Mouse (Mus musculus): Measurements from ENCODE around the gene Olfr32. TPM values are rescaled to one million over a fixed set of nuclear protein-coding genes. Genes with fewer than 3 reads are reported as not detected.
"Not testable (repeated sequence)": the region's sequence is repeated elsewhere in the genome, so short reads cannot be mapped to it uniquely, and the experiment has no call there.

The Olfr32 gene
- polyA plus RNA-seq (2012; ENCODE audit: insufficient read depth, insufficient read length, missing spikeins): not detected in 2 replicates

DNA sequence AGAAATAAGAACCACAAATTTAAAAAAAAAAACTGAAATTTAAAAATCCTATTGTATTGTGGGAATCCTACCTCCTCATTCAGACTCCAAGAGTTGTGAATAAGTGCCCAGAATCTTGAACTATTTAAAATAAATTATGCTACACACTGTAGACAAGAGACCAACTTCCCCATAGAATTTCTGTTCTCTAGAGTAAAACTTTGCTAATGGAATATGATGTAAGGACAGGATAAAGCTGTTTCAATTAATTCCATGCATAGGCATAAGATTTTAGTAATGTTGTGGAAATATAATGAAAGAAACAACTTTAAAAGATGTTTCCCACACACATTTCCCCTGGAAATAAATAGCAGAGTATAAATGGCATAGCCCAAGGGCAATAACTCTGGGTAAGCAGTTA lies at the start of gene Olfr32:
Gene Olfr32, minus strand, starts transcription at position 101 of the 400 bp plus-strand sequence.
- no peaks in the 10 kb centered on the region for H3K4me1 ChIP-seq (ENCODE audit: control insufficient read depth, insufficient read depth, low read length)
- no peak within 1 kb of the TSS for H3K27ac ChIP-seq (ENCODE audit: insufficient read depth, low read depth, low read length)
- TF ChIP-seq CTCF (IDR thresholded peaks at IDR 0.05; ENCODE audit: low read depth, low read length) (no peak), POLR2A (IDR thresholded peaks at IDR 0.05; ENCODE audit: borderline replicate concordance, low read depth, low read length) (no peak)
- no peak within 1 kb of the TSS for H3K4me3 ChIP-seq (ENCODE audit: insufficient read depth, low read length)

DNA sequence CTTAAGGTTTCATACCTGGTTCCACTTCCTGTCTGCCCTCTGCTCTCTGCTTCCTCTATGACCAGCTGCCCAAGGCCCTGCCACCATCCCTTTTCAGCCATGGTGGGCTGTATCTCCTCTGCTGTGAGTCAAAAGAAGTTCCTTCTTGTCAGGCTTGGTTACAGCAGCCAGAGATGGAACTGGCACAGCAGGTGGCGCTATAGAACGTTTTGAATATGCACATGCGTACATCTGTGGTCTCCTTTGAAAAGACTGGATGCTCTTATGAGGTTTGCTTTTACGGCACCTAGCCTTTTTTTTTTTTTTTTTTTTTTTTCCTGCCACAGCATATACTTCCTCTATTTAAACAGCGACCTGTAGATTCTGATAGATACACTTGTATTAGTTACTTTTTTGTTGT lies 45.0 kb upstream of the Olfr32 start:
- H3K4me1 ChIP-seq (ENCODE audit: control insufficient read depth, insufficient read depth, low read length); H3K4me3 ChIP-seq (ENCODE audit: insufficient read depth, low read length); H3K27ac ChIP-seq (ENCODE audit: insufficient read depth, low read depth, low read length): not testable (repeated sequence)

DNA sequence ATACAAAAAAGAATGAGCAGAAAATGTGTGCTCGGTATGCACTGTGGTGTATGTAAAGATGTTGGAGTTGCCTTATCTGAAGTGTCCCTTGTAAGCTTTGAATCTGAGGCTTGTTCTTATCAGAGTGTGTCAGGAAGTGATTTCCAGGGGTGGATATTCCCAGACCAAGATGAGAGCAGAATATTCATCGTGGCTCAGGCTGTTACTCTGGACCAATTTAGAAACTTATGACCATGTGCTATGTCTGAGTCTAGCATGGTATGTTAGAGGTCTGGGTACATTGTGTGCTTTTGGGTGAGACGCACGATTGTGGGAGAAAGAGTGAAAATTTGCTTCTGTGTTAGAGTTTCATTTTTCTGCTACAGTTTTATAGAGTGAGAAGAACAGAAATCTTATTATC lies 44.0 kb upstream of the Olfr32 start:
- H3K4me3 ChIP-seq (ENCODE audit: insufficient read depth, low read length); H3K4me1 ChIP-seq (ENCODE audit: control insufficient read depth, insufficient read depth, low read length); H3K27ac ChIP-seq (ENCODE audit: insufficient read depth, low read depth, low read length): not testable (repeated sequence)

DNA sequence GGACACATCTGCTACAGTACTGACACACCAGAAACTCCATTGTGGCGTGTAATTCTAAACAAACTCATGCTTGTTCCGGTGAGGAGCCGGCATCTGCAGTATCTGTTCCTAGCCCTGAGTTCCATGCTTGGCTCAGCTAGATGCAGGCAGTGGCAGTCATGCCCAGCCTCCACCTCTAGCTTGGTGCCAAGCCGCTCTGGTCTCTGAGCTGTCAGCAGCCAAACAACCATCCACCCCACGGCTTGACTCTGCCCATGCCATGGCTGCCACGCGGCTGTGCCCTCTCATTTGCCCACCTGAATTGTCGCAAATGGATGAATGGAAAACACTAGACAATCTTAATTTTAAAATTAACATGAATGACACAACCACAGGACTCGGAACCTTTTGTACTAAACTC lies 11.8 kb upstream of the Olfr32 start:
- no peak overlapping the region for H3K27ac ChIP-seq (ENCODE audit: insufficient read depth, low read depth, low read length)
- H3K4me1 ChIP-seq (ENCODE audit: control insufficient read depth, insufficient read depth, low read length): no peaks in the 10 kb centered on the region
- TF ChIP-seq CTCF (IDR thresholded peaks at IDR 0.05; ENCODE audit: low read depth, low read length) (no peak), POLR2A (IDR thresholded peaks at IDR 0.05; ENCODE audit: borderline replicate concordance, low read depth, low read length) (no peak)
- H3K4me3 ChIP-seq (ENCODE audit: insufficient read depth, low read length): no peak overlapping the region

DNA sequence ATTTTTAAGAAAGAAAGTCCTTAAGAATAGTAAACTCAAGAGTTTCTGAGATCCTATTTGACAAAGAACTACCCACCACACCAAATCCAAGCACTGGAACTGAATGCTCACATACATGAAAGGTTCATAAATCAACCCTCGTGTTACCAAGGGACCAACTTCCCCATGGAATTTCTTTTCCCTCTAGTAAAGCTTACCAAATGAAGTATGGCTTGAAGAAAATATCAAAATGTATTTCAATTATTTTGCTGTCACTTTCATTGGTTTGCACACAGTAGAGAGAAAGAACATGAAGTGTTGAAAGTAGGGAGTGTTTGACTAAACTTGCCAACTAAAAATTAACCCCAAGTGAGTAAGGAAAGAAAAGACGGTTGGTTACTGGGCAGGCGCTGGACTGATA lies 10.9 kb upstream of the Olfr32 start, which contains the start of gene Olfr1270:
Gene Olfr1270, minus strand, starts transcription at position 101 of the 400 bp plus-strand sequence.
- H3K27ac ChIP-seq (ENCODE audit: insufficient read depth, low read depth, low read length): no peak within 1 kb of the TSS
- TF ChIP-seq POLR2A (IDR thresholded peaks at IDR 0.05; ENCODE audit: borderline replicate concordance, low read depth, low read length): no peak
- TF ChIP-seq CTCF (IDR thresholded peaks at IDR 0.05; ENCODE audit: low read depth, low read length): no peak

DNA sequence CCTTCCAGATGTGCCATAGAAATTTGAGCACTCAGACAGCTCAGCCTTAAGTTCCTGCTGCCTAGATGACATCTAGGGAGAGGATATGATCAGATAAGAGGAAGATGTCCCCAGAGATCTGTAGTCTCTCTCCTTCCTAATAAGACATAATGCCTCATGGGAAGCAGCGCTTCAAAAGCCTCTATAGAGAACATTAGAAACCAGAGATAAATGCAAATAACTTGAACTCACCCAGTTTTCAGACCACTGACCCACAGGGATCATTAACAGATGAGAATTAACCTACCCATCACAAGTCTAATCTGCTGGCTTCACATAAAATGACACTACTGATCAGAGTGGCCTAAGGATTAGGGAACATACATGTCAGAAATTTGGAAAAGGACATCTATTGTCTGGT lies 20.8 kb downstream of the Olfr32 start, which contains the start of gene Olfr1269:
Gene Olfr1269, minus strand, starts transcription at position 101 of the 400 bp plus-strand sequence.
- TF ChIP-seq POLR2A (IDR thresholded peaks at IDR 0.05; ENCODE audit: borderline replicate concordance, low read depth, low read length) (no peak), CTCF (IDR thresholded peaks at IDR 0.05; ENCODE audit: low read depth, low read length) (no peak)
- H3K4me1 ChIP-seq (ENCODE audit: control insufficient read depth, insufficient read depth, low read length): no peaks in the 10 kb centered on the region
- H3K27ac ChIP-seq (ENCODE audit: insufficient read depth, low read depth, low read length): no peak within 1 kb of the TSS
- no peak within 1 kb of the TSS for H3K4me3 ChIP-seq (ENCODE audit: insufficient read depth, low read length)

More for the DNA sequence above, 10.9 kb upstream of the Olfr32 start, which contains the start of gene Olfr1270:
- no peak within 1 kb of the TSS for H3K4me3 ChIP-seq (ENCODE audit: insufficient read depth, low read length)
- H3K4me1 ChIP-seq (ENCODE audit: control insufficient read depth, insufficient read depth, low read length): no peaks in the 10 kb centered on the region

Other genes with a start within 250 kb of the Olfr32 start
- gene Olfr1258, start 215.0 kb downstream of the Olfr32 start, polyA plus RNA-seq (2012; ENCODE audit: insufficient read depth, insufficient read length, missing spikeins): not detected in 2 replicates
- gene Olfr1259, start 193.6 kb downstream of the Olfr32 start, polyA plus RNA-seq (2012; ENCODE audit: insufficient read depth, insufficient read length, missing spikeins): not detected in 2 replicates
- gene Olfr1260, start 168.0 kb downstream of the Olfr32 start, polyA plus RNA-seq (2012; ENCODE audit: insufficient read depth, insufficient read length, missing spikeins): not detected in 2 replicates
- gene Olfr1261, start 151.1 kb downstream of the Olfr32 start, polyA plus RNA-seq (2012; ENCODE audit: insufficient read depth, insufficient read length, missing spikeins): not detected in 2 replicates
- gene Olfr1262, start 142.2 kb downstream of the Olfr32 start, polyA plus RNA-seq (2012; ENCODE audit: insufficient read depth, insufficient read length, missing spikeins): not detected in 2 replicates
- gene Olfr1263, start 130.2 kb downstream of the Olfr32 start, polyA plus RNA-seq (2012; ENCODE audit: insufficient read depth, insufficient read length, missing spikeins): not detected in 2 replicates
- not detected in 2 replicates for gene Olfr1264, start 116.7 kb downstream of the Olfr32 start, polyA plus RNA-seq (2012; ENCODE audit: insufficient read depth, insufficient read length, missing spikeins)
- not detected in 2 replicates for gene Olfr1265, start 107.0 kb downstream of the Olfr32 start, polyA plus RNA-seq (2012; ENCODE audit: insufficient read depth, insufficient read length, missing spikeins)
- not detected in 2 replicates for gene Olfr140, start 78.7 kb downstream of the Olfr32 start, polyA plus RNA-seq (2012; ENCODE audit: insufficient read depth, insufficient read length, missing spikeins)
- not detected in 2 replicates for gene Olfr1269, start 20.9 kb downstream of the Olfr32 start, polyA plus RNA-seq (2012; ENCODE audit: insufficient read depth, insufficient read length, missing spikeins)
- not detected in 2 replicates for gene Olfr1270, start 10.8 kb upstream of the Olfr32 start, polyA plus RNA-seq (2012; ENCODE audit: insufficient read depth, insufficient read length, missing spikeins)
- not detected in 2 replicates for gene Olfr1506, start 82.2 kb upstream of the Olfr32 start, polyA plus RNA-seq (2012; ENCODE audit: insufficient read depth, insufficient read length, missing spikeins)
- not detected in 2 replicates for gene Olfr142, start 115.3 kb upstream of the Olfr32 start, polyA plus RNA-seq (2012; ENCODE audit: insufficient read depth, insufficient read length, missing spikeins)
- 0.12 TPM in 1 of 2 replicates, not detected in the other for gene Olfr1271, start 128.7 kb upstream of the Olfr32 start, polyA plus RNA-seq (2012; ENCODE audit: insufficient read depth, insufficient read length, missing spikeins)
- gene Olfr1272, start 150.5 kb upstream of the Olfr32 start, polyA plus RNA-seq (2012; ENCODE audit: insufficient read depth, insufficient read length, missing spikeins): not detected in 2 replicates
- not detected in 2 replicates for gene Gm13769, start 179.9 kb upstream of the Olfr32 start, polyA plus RNA-seq (2012; ENCODE audit: insufficient read depth, insufficient read length, missing spikeins)

Measured in bone marrow macrophage, adult 2 months (primary cell).